Mouse (Mus musculus) testis, adult 10 weeks (tissue): ENCODE measurements around the gene Epha1. TPM values are rescaled to one million over a fixed set of nuclear protein-coding genes. Genes with fewer than 3 reads are reported as not detected.

Experiments
- polyA plus RNA-seq: library from polyadenylated mRNA; stranded (reverse); fragments of 350-450 nt; fragmentation: Illumina TruSeq; extraction: RNeasy Lipid Tissue Mini Kit (QIAGEN cat#74804); gene quantifications from one replicate; pipeline ENCODE4 v1.2.3, GENCODE M21; 2014; ENCODE audit warnings: low read depth, low replicate concordance

The Epha1 gene
- polyA plus RNA-seq: not detected

GRCm38 (mm10) chr6:42372816-42373547 is at the start of gene Epha1:
Gene Epha1, minus strand, starts transcription at chr6:42373268.

GRCm38 (mm10) chr6:42405134-42405533 is 32.1 kb upstream of the Epha1 start, which contains the start of gene Tas2r135:
Gene Tas2r135, plus strand, starts transcription at chr6:42405434.

GRCm38 (mm10) chr6:42399938-42400337 is 26.9 kb upstream of the Epha1 start, which contains the start of gene Tas2r143:
Gene Tas2r143, plus strand, starts transcription at chr6:42400238.

GRCm38 (mm10) chr6:42349426-42350020 is 23.5 kb downstream of the Epha1 start, which contains the start of gene Zyx:
Gene Zyx, plus strand, starts transcription at chr6:42349630.

GRCm38 (mm10) chr6:42324482-42325267 is 48.4 kb downstream of the Epha1 start, which contains the start of gene Fam131b:
Gene Fam131b, minus strand, starts transcription at chr6:42324643.

Other genes starting within 250 kb of the Epha1 start
- gene Tas2r139, start 232.3 kb downstream of the Epha1 start, polyA plus RNA-seq: not detected
- not detected for gene Tas2r144, start 157.9 kb downstream of the Epha1 start, polyA plus RNA-seq
- 7.8 TPM for gene Gstk1, start 127.3 kb downstream of the Epha1 start, polyA plus RNA-seq
- gene Tmem139, start 111.3 kb downstream of the Epha1 start, polyA plus RNA-seq: not detected
- 9.7 TPM for gene Casp2, start 108.3 kb downstream of the Epha1 start, polyA plus RNA-seq
- gene Clcn1, start 86.6 kb downstream of the Epha1 start, polyA plus RNA-seq: 0.77 TPM
- gene Fam131b, start 48.6 kb downstream of the Epha1 start, polyA plus RNA-seq: 0.50 TPM
- gene Zyx, start 23.6 kb downstream of the Epha1 start, polyA plus RNA-seq: 0.85 TPM
- not detected for gene Tas2r143, start 27.0 kb upstream of the Epha1 start, polyA plus RNA-seq
- not detected for gene Tas2r135, start 32.2 kb upstream of the Epha1 start, polyA plus RNA-seq
- gene Tas2r126, start 61.3 kb upstream of the Epha1 start, polyA plus RNA-seq: not detected
- gene Olfr458, start 91.9 kb upstream of the Epha1 start, polyA plus RNA-seq: not detected
- not detected for gene Olfr457, start 103.1 kb upstream of the Epha1 start, polyA plus RNA-seq
- gene Olfr456, start 113.9 kb upstream of the Epha1 start, polyA plus RNA-seq: not detected
- gene Olfr455, start 174.3 kb upstream of the Epha1 start, polyA plus RNA-seq: not detected
- gene Tcaf3, start 224.4 kb upstream of the Epha1 start, polyA plus RNA-seq: not detected